Mouse (Mus musculus): ENCODE data around the gene Troap. TPM values are rescaled to one million over a fixed set of nuclear protein-coding genes. Genes with fewer than 3 reads are reported as not detected.

The Troap gene
- polyA plus RNA-seq, 1 experiment from 2014 or later: 24.2 TPM

GRCm38 (mm10) chr15:99032726-99033250 lies 41.6 kb upstream of the Troap start:
- peak overlapping the region; percentile 74 for H3K4me2 ChIP-seq (replicated peaks)
- WGBS: 78% methylated on average over 7 of the region's 7 CpGs
- H3K9ac ChIP-seq: no peak overlapping the region
- H3K36me3 ChIP-seq: peaks cover 23% of the 10 kb centered on the region
- no peak for ATAC-seq (ENCODE audit: low FRiP score, low read depth)
- H3K27me3 ChIP-seq (replicated peaks): 0 out of 2 replicates have a peak, but pooled peaks cover 6% of the 10 kb centered on the region
- no peak overlapping the region for H3K4me3 ChIP-seq
- peaks cover 26% of the 10 kb centered on the region for H3K4me1 ChIP-seq
- H3K9me3 ChIP-seq: no peaks in the 10 kb centered on the region
- no peak overlapping the region for H3K27ac ChIP-seq

- Histone ChIP-seq H3K9me3 (no peaks in the 10 kb centered on the region), H3K36me3 (peaks cover 29% of the 10 kb centered on the region), H3K27me3 (replicated peaks) (0 out of 2 replicates have a peak, but pooled peaks cover 6% of the 10 kb centered on the region), H3K27ac (no peak overlapping the region), H3K4me3 (no peak overlapping the region), H3K4me1 (peaks cover 26% of the 10 kb centered on the region), H3K4me2 (replicated peaks) (no peak overlapping the region), H3K9ac (no peak overlapping the region)
- WGBS: 90% methylated on average over 7 of the region's 7 CpGs
- ATAC-seq (ENCODE audit: low FRiP score, low read depth): no peak
Measured at GRCm38 (mm10) chr15:99033498-99034270, 40.7 kb upstream of the Troap start.

GRCm38 (mm10) chr15:99035431-99035830 lies 38.9 kb upstream of the Troap start:
- ATAC-seq (ENCODE audit: low FRiP score, low read depth): no peak
- H3K27ac ChIP-seq: no peak overlapping the region
- no peaks in the 10 kb centered on the region for H3K27me3 ChIP-seq (replicated peaks)
- no peaks in the 10 kb centered on the region for H3K9me3 ChIP-seq
- peaks cover 29% of the 10 kb centered on the region for H3K36me3 ChIP-seq
- 83% methylated on average over 4 of the region's 4 CpGs for WGBS
- no peak overlapping the region for H3K4me2 ChIP-seq (replicated peaks)
- peaks cover 11% of the 10 kb centered on the region for H3K4me1 ChIP-seq
- no peak overlapping the region for H3K9ac ChIP-seq
- no peak overlapping the region for H3K4me3 ChIP-seq

- Histone ChIP-seq H3K4me3 (no peak overlapping the region), H3K9ac (no peak overlapping the region), H3K4me1 (peaks cover 13% of the 10 kb centered on the region), H3K36me3 (peaks cover 29% of the 10 kb centered on the region), H3K27ac (no peak overlapping the region), H3K27me3 (replicated peaks) (no peaks in the 10 kb centered on the region), H3K4me2 (replicated peaks) (no peak overlapping the region), H3K9me3 (no peaks in the 10 kb centered on the region)
- 92% methylated on average over 8 of the region's 8 CpGs for whole genome bisulfite sequencing
- ATAC-seq (ENCODE audit: low FRiP score, low read depth): no peak
Measured at GRCm38 (mm10) chr15:99036249-99036905, 38.0 kb upstream of the Troap start.

GRCm38 (mm10) chr15:99038025-99038424 lies 36.4 kb upstream of the Troap start:
- Histone ChIP-seq H3K4me3 (no peak overlapping the region), H3K27me3 (replicated peaks) (no peaks in the 10 kb centered on the region), H3K9me3 (no peaks in the 10 kb centered on the region), H3K9ac (no peak overlapping the region), H3K36me3 (peaks cover 29% of the 10 kb centered on the region), H3K4me2 (replicated peaks) (no peak overlapping the region), H3K4me1 (peaks cover 6% of the 10 kb centered on the region; the same call in 1 of the 2 replicates), H3K27ac (no peak overlapping the region)
- ATAC-seq (ENCODE audit: low FRiP score, low read depth): no peak
- WGBS: 97% methylated on average over 1 of the region's 1 CpGs

GRCm38 (mm10) chr15:99038797-99039196 lies 35.6 kb upstream of the Troap start:
- H3K36me3 ChIP-seq: peaks cover 29% of the 10 kb centered on the region
- H3K4me1 ChIP-seq: peaks cover 5% of the 10 kb centered on the region; the same call in 1 of the 2 replicates
- H3K9ac ChIP-seq: no peak overlapping the region
- ATAC-seq (ENCODE audit: low FRiP score, low read depth): no peak
- no peak overlapping the region for H3K4me3 ChIP-seq
- H3K9me3 ChIP-seq: no peaks in the 10 kb centered on the region
- H3K4me2 ChIP-seq (replicated peaks): no peak overlapping the region
- WGBS: 91% methylated on average over 5 of the region's 5 CpGs
- no peak overlapping the region for H3K27ac ChIP-seq
- H3K27me3 ChIP-seq (replicated peaks): no peaks in the 10 kb centered on the region

GRCm38 (mm10) chr15:99039306-99039705 lies 35.1 kb upstream of the Troap start:
- no peak overlapping the region for H3K9ac ChIP-seq
- peaks cover 5% of the 10 kb centered on the region; the same call in 1 of the 2 replicates for H3K4me1 ChIP-seq
- no peak for ATAC-seq (ENCODE audit: low FRiP score, low read depth)
- WGBS: 89% methylated on average over 4 of the region's 4 CpGs
- no peaks in the 10 kb centered on the region for H3K27me3 ChIP-seq (replicated peaks)
- no peak overlapping the region for H3K27ac ChIP-seq
- H3K36me3 ChIP-seq: peaks cover 29% of the 10 kb centered on the region
- no peaks in the 10 kb centered on the region for H3K9me3 ChIP-seq
- H3K4me3 ChIP-seq: no peak overlapping the region
- H3K4me2 ChIP-seq (replicated peaks): no peak overlapping the region

- no peaks in the 10 kb centered on the region for H3K27me3 ChIP-seq (replicated peaks)
- no peak overlapping the region for H3K9ac ChIP-seq
- WGBS: 70% methylated on average over 26 of the region's 26 CpGs
- H3K9me3 ChIP-seq: no peaks in the 10 kb centered on the region
- H3K36me3 ChIP-seq: peaks cover 20% of the 10 kb centered on the region
- H3K4me3 ChIP-seq: no peak overlapping the region
- H3K4me1 ChIP-seq: peaks cover 5% of the 10 kb centered on the region; the same call in 1 of the 2 replicates
- no peak overlapping the region for H3K4me2 ChIP-seq (replicated peaks)
- ATAC-seq (ENCODE audit: low FRiP score, low read depth): no peak
- H3K27ac ChIP-seq: no peak overlapping the region
Measured at GRCm38 (mm10) chr15:99039996-99040919, 34.1 kb upstream of the Troap start.

GRCm38 (mm10) chr15:99040920-99041856 lies 33.2 kb upstream of the Troap start:
- WGBS: 65% methylated on average over 21 of the region's 21 CpGs
- H3K27ac ChIP-seq: no peak overlapping the region
- H3K27me3 ChIP-seq (replicated peaks): no peaks in the 10 kb centered on the region
- H3K4me3 ChIP-seq: no peak overlapping the region
- peaks cover 5% of the 10 kb centered on the region; the same call in 1 of the 2 replicates for H3K4me1 ChIP-seq
- ATAC-seq (ENCODE audit: low FRiP score, low read depth): no peak
- H3K36me3 ChIP-seq: peaks cover 11% of the 10 kb centered on the region
- no peaks in the 10 kb centered on the region for H3K9me3 ChIP-seq
- no peak overlapping the region for H3K4me2 ChIP-seq (replicated peaks)
- no peak overlapping the region for H3K9ac ChIP-seq

GRCm38 (mm10) chr15:99042334-99042733 lies 32.0 kb upstream of the Troap start:
- H3K27me3 ChIP-seq (replicated peaks): peaks cover 4% of the 10 kb centered on the region
- H3K4me3 ChIP-seq: no peak overlapping the region
- 88% methylated on average over 5 of the region's 5 CpGs for WGBS
- H3K4me2 ChIP-seq (replicated peaks): no peak overlapping the region
- H3K9me3 ChIP-seq: no peaks in the 10 kb centered on the region
- H3K9ac ChIP-seq: no peak overlapping the region
- H3K27ac ChIP-seq: no peak overlapping the region
- H3K4me1 ChIP-seq: peaks cover 5% of the 10 kb centered on the region; the same call in 1 of the 2 replicates
- ATAC-seq (ENCODE audit: low FRiP score, low read depth): no peak
- peaks cover 5% of the 10 kb centered on the region for H3K36me3 ChIP-seq

- Histone ChIP-seq H3K27ac (no peak overlapping the region), H3K27me3 (replicated peaks) (peaks cover 7% of the 10 kb centered on the region), H3K4me2 (replicated peaks) (no peak overlapping the region), H3K4me1 (peaks cover 5% of the 10 kb centered on the region; the same call in 1 of the 2 replicates), H3K9me3 (no peaks in the 10 kb centered on the region), H3K4me3 (no peak overlapping the region), H3K36me3 (no peaks in the 10 kb centered on the region), H3K9ac (no peak overlapping the region)
- ATAC-seq (ENCODE audit: low FRiP score, low read depth): no peak
- WGBS: 65% methylated on average over 3 of the region's 3 CpGs
Measured at GRCm38 (mm10) chr15:99044854-99045253, 29.5 kb upstream of the Troap start.

All from neural tube, embryonic 12.5 days (tissue).